Mouse (Mus musculus): ENCODE results near the gene Umad1. TPM values are rescaled to one million over a fixed set of nuclear protein-coding genes. Genes with fewer than 3 reads are reported as not detected.

The Umad1 gene
- polyA plus RNA-seq, 1 experiment = 14.0 TPM

Other genes with a start within 250 kb of the Umad1 start
- gene Col28a1, start 66.7 kb upstream of the Umad1 start, polyA plus RNA-seq (2012; rRNA removed) = 4.0 and 5.8 TPM in 2 replicates
- gene Mios, start 50.1 kb upstream of the Umad1 start, polyA plus RNA-seq (2012; rRNA removed) = 8.0 and 9.7 TPM in 2 replicates
- 23.9 and 30.8 TPM in 2 replicates for gene Rpa3, start 115 bp upstream of the Umad1 start, polyA plus RNA-seq (2012; rRNA removed)
- 5.4 and 6.8 TPM in 2 replicates for gene Gm45062, start 162 bp downstream of the Umad1 start, polyA plus RNA-seq (2012; rRNA removed)